Mouse (Mus musculus): ENCODE data around the gene Megf11.
A peak's percentile ranks its signal among the peaks of the same experiment; 100 is the strongest.

Gene Megf11

GRCm38 (mm10) chr9:64385511-64386465 is at the start of gene Megf11:
TSS of gene Megf11 (plus strand) at chr9:64385626.
- DNase-seq (ENCODE audit: extremely low read depth, insufficient read length, low spot score) = no peak

DNA sequence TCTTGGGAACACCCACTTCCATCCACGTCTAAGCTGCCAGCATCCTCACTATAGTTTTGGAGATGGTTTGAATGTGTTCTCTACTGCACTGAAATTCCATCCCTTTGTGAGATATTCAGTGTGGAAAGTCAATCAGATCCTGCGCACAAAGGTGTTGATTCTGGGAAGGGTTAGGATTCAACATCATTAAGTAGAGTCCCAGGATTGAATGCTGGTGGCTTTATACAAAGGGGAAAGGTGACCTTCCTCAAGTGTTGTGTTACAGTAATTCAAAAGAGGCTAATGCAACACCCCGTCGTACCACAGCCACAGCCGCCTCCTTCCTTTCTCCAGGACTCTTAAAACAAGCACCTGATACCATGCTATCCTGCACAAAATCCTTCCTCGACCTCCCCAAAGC is 49.6 kb upstream of the Megf11 start:
- DNase-seq (ENCODE audit: extremely low read depth, insufficient read length, low spot score) = no peak

- no peak for DNase-seq (ENCODE audit: extremely low read depth, insufficient read length, low spot score)
Observed at GRCm38 (mm10) chr9:64339361-64339760, 46.1 kb upstream of the Megf11 start.

- DNase-seq (ENCODE audit: extremely low read depth, insufficient read length, low spot score) = peak; percentile 88
Observed at GRCm38 (mm10) chr9:64340351-64341253, 44.8 kb upstream of the Megf11 start.

DNA sequence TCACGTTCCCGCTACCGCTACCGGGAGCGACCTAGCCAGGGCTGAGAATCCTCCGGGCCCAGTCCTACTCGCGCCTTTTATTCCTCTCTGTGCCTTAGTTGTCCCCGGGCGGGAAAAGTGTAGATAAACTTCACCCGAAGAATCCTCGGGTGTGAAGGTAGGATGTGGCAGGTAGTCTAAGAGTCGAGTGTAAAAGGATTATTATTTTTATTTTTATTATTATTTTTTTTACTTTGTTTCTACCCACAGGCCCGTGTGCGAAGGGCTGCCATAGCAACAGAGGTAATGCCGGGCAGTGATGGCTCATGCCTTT is 44.2 kb upstream of the Megf11 start, which contains the start of gene Dis3l:
TSS of gene Dis3l (minus strand) at position 35 of the 313 bp plus-strand sequence.
- DNase-seq (ENCODE audit: extremely low read depth, insufficient read length, low spot score) = no peak

- peak; percentile 12 for DNase-seq (ENCODE audit: extremely low read depth, insufficient read length, low spot score)
Observed at GRCm38 (mm10) chr9:64341671-64342070, 43.8 kb upstream of the Megf11 start.

DNA sequence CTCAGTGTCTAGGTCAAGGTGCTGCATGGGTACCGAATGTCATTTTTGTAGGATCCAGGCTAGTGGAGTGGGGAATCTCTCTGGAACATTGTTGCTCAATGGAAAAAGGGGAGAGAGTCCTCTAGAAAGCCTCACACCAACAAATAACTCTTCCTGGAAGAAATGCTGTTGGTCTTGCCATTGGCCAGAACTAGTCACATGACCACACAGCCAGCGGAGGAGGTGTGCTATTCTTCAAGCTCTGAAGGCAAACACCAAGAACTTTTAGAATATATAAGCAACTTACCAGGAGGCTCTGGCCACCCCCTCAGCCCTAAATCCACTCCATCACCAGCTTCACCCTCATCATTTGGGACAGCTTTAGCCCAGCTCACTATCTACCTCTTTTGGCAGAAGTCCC is 41.8 kb upstream of the Megf11 start:
- no peak for DNase-seq (ENCODE audit: extremely low read depth, insufficient read length, low spot score)

- no peak for DNase-seq (ENCODE audit: extremely low read depth, insufficient read length, low spot score)
Observed at GRCm38 (mm10) chr9:64345931-64346330, 39.5 kb upstream of the Megf11 start.

DNA sequence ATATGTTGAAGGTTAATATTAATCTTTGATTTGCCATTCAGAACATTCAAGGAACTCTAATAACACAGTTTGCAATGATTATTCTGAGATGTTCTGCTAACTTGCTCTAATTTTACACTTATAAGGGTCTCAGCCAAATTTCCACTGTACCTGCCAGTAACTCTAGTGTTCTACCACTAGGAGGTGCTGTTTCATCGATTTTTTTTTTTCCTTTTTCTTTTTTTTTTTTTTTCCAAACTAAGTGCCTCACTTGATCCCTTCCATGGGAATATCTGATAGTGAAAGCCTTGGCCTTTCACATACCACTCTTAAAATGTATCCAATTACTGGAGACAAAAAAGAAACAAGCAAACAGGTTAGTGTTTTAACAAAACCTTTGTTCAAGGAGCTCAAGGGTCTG is 38.0 kb upstream of the Megf11 start:
- no peak for DNase-seq (ENCODE audit: extremely low read depth, insufficient read length, low spot score)

DNA sequence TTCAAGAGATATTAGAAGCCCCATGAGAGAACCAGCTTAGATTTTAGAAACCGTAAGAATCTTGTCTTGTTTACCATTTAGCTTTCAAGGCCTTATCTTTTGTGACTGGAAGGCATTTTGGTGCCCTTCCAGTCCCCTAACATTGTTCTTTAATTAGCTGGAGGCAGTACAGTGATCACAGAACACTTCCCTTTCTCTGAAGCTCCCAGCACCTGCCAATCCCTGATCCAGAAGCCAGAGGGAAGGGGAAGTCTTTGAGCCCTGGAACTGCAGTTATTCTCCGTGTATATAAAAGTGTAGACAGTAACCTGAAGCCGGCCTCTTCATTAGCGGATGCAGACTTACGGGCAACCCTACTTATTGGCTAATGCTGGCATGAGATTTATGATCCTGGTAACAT is 35.9 kb upstream of the Megf11 start:
- no peak for DNase-seq (ENCODE audit: extremely low read depth, insufficient read length, low spot score)

DNA sequence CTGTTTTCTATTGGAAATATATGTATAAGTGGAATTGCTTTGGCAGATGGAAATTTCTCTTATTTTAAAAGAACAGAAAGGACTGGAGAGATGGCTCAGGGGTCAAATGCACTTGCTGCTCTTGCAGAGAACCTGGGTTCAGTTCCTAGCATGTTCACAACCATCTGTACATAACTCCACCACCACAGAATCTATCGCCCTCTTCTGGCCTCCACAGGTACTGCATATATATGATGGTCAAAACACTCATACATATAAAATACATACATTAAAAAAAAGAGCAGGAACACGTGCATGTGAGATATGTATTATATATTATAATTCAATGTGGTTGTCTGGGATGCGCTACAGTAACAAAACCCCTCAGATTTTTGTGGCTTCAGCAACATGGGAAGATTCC is 34.2 kb upstream of the Megf11 start:
- no peak for DNase-seq (ENCODE audit: extremely low read depth, insufficient read length, low spot score)

- DNase-seq (ENCODE audit: extremely low read depth, insufficient read length, low spot score) = no peak
Observed at GRCm38 (mm10) chr9:64355627-64356026, 29.8 kb upstream of the Megf11 start.

DNA sequence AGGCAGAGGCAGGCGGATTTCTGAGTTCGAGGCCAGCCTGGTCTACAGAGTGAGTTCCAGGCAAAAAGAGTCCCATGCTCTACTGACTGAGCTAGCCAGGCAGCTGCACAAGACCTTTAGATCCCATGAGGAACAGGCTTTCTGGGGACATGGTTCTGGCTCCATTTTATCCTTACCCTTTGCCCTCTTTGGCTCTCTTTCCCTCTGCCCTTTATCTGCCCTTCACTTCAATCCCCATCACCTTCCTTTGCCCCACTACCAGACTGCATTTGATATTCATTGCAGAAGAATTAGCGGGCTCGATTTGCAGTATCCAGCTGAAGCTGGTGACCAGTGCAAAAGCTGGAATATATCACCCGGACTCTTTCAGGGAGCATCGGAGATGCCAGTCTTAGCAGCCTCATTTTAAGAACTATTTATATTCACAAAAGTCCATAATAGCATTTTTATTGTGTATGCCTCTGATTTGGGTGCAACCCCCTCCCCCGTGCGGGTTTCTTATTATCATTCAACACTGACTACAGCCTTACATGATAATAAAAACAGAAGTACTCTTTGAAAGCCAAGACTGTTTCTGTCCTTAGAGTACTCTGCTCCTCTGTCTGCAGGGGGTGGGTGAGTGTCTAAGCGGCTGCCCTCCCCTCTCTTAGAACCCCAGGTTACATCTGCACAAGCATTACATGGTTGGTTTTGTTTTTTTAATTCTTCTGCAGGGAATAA is 24.0 kb upstream of the Megf11 start:
- no peak for DNase-seq (ENCODE audit: extremely low read depth, insufficient read length, low spot score)

DNA sequence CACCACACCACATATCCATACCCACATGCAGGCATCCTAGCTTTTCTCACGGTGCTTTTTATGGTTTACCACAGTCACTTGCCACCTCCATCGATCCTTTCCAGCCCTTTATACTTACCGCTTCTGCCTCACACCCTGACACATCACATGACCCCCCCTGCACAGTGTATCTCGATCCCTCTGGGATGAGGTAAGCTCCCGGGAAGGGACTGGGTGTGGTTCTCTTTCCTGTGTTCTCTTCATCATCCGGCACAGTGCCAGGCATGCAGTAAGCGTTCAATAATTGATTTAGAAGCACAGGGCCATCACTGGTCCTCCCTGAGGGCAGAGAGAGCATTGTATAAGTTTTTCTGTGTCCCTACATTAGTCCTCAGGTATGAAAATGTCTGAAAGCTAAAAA is 15.6 kb upstream of the Megf11 start:
- no peak for DNase-seq (ENCODE audit: extremely low read depth, insufficient read length, low spot score)

- DNase-seq (ENCODE audit: extremely low read depth, insufficient read length, low spot score) = no peak
Observed at GRCm38 (mm10) chr9:64371305-64371819, 14.1 kb upstream of the Megf11 start.

DNA sequence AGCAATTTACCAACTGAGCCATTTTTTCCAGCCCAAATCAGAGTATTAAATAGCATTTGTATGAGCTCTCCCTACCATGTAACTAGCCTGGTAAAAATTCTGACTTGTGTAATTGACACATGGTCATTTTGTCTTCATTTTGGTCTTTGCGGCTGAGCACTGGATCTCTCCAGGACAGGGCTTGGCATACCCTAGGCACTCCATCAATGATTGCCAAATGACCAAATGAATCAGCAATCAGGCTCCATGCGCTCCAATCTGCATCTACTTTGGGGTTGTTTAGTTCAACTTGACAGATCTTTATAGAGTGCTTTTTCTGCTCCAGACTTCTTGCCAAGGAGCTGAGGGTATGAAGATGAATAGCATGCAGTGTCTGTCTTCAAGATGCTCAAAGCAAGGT is 9.0 kb upstream of the Megf11 start:
- no peak for DNase-seq (ENCODE audit: extremely low read depth, insufficient read length, low spot score)

DNA sequence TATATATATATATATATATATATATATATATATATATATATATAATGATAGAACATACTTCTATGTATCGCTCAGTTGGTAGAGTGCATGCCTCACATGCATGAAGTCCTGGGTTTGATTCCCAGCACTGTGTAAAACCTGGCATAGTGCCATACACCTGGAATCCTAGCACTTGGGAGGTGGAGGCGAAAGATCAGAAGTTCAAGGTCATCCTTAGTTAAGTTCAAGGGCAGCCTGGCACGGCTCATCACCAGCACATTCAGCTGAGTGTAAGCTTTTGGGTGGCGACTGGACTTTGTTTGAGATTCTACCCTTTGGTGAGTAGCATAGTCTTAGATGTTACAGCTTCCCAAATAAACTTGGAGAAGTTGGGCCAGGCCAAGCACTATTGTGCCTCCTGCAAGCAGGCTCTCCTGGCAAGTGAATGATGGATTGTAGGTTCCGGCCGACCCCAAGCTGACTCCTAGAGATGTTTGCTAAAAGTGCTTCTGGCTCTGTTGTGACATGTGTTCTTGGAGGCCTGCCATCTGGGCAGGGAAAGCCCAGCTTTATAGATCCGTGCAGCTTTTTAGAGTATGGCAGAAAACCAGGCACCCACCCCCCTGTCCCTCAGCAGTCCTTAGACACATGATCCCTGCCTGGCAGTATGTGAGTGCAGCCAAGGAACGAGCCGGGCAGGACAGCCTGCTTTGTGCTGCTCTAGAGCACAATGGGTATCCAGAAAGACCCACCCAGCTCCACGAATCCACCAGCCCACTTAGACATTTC is 2.2 kb upstream of the Megf11 start:
- no peak for DNase-seq (ENCODE audit: extremely low read depth, insufficient read length, low spot score)

DNA sequence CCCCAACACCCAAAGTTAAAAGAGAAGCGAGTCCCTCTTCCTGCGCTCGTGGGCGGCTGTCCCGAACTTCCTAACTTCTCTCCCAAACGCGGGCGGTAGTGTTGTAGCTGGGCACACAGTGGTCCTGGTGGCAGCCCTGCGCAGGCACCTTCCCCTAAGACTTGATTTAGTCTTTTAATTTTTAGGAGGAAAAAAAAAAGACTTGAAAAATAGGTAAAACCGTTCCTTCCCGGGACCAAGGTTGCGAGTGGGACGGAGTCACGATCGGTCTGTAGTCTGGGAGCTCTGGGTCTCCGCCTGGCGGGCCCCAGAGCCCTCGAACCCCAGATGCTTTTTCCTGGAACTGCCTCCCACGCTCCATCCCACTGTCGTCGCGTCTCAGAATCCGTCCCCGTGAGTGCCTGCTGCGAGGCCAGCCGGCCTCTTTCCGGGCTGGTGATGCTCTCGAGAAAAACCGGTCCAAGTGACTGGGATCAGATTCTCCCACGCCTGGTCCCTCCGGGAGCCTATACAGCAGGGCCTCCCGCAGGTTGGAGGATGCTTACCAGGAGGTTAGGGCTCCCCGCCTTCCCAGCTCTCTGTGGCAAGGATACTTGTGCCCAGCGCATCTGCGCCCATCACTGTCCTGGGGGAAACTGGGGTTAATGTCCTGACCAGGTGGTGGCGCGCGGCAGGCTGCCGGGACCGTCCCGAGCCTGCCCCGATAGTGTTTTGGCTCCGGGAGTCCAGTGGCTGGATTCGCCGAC is 1.2 kb downstream of the Megf11 start:
- no peak for DNase-seq (ENCODE audit: extremely low read depth, insufficient read length, low spot score)

GRCm38 (mm10) chr9:64389576-64390292 is 4.3 kb downstream of the Megf11 start:
- no peak for DNase-seq (ENCODE audit: extremely low read depth, insufficient read length, low spot score)

Data from 3134 (cell line).